Mouse (Mus musculus) liver, adult (tissue): ENCODE data around the gene Il11.

Experiments
- GATA4 ChIP-seq: IDR thresholded peaks from 2 replicates; pipeline ENCODE4 v1.6.1; 2014; ENCODE audit warnings: mild to moderate bottlenecking, low read length; ENCODE audit not compliant: insufficient replicate concordance

Il11 gene

DNA sequence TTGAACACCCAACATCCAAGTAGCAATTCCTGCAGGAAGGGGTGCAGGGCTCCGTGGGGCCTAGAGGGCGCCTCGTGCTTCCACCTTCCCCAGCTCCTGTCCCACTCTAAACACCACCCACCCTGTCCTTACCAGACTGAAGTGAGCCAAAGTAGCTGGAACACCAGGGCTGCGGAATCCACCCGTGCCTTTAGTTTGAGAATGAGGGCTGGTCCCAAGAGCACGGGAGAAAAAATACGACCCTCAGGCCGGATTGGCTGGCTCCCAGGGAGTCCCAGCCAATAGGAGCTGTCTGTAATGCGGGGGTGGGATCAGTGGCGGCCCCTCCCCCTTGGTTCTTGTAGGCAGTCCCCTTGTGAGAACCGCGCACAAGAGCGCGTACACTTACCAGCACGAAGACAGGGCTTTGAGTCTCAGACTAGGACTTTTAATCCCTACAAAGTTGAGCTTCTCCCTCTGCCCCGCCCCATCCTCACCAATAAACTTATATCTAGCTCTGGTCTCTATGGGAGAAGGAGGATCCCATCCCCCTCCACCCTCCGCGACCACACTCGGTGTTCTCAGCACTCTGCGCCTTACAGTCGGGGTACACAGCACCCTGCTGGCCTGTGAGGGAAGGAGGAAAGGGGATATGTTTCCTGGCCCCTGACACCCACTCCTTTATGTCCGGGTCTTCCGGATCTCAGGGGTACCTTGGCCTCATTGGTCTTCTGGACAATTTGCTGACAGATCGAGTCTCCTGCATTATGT, 29.7 kb downstream of the Il11 start, which contains the start of gene Cox6b2:
Gene Cox6b2 (minus strand): TSS at position 274 of the 750 bp plus-strand sequence.
- no peak for TF ChIP-seq GATA4

DNA sequence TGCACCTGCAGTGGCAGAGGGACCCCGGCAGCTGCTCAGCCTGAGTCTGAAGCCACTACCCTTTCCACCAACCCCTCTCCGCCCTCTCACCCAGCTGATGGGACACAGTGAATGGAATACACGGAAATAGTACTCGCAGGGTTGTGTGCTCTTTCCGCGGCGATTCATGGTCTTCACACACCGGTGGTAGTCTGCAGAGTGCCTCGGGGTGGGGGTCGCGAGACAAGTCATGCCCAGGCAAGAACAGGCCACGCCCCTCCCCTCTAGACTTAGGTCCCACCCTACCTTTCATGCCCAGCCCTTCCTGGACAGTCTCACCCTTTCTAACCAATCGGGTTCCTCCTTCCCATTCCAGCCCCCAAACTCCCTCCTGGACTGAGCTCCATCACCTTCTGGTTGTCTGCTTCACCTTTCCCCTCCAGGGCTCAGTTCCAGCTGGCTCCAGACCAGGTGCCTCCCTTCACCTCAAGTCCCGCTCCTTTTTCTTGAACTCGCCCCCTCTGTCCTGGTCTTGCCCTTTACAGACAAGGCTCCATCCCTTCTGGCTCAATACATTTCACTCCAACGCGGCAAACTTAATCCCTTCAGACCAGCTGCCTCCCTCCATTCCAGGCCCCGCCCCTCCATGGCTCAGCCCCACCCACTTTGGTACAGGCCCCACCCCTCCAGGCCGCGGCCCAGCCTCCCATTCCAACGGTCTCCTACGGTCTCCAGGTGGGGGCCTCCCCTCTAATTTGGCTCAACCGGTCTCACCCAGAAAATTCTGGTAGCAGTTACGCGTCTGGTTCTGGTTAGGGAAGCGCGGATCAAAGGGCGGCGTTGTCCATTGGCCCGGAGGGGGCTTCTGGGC, 30.5 kb downstream of the Il11 start:
- TF ChIP-seq GATA4, result no peak

DNA sequence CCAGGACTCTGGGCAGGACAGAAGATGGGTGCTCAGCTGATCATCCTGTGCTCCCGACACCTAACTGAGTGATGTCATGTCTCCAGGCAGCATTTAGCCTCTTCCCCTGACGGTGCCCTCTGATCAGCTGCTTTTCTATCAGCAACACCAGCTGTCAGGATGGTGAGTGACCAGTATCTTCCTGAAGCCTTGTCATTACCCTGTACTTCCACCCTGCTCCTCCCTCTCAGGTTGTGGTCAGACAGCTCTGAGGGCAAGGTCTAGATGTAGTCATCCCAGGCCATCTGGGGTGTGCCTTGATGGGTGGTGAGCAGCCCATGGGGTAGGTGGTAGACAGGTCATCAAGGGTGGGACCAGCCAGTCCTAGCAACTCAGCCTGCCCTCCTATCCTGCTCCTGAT, 33.5 kb downstream of the Il11 start:
- no peak for TF ChIP-seq GATA4

DNA sequence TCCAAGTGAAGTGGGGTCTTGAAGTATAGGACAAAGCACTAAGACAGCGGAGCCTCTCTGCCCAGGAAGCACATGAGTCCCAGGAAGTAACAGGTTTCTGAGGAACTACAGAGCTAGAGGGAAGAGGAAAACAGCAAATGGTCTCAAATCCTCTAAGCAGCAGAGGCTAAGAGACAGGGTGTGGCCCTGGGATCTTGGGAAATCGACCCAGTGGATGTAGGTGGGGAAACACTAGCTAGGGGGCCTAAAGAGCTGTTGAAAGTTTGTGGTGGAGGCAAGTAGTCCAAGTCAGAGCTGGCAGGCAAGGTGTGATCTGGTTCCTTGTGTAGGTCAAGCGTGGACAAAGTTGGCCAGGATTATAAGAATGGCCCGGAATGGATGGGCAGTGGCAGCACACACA, 34.3 kb downstream of the Il11 start:
- no peak for TF ChIP-seq GATA4

DNA sequence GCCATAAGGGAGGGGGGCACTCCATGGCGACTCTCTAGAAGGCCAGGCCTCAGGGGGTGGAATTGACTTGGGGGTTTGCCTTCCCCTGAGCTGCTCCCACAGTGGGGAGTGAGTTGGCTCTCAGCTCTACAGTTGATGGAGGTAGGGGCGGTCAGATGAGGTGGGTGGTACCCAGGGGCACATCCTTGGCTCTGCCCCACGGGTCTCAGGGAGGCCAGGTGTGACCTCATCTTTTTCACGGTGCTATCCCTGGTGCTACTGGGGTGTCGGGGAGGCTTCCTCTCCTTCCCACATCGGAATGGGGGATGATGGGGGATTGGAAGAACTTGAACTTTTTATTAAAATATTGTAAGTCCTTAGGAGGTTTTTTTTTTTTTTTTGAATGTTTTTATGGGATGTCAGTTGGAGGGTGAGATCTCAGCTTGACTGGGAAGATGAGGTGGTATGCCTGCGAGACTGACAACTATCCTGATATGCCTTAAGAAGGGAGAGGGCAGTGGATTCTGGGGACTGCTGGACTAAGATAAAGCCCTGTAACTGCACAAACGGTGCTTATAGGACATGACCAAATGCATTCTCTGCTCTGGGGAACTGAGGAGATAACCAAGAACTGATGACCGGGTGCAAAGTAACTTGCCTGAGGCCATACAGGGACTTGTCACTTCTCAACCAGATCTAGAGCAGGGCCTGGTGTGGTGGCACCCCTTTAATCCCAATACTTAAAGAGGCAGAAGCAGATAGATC, 35.3 kb downstream of the Il11 start:
- TF ChIP-seq GATA4, result no peak

DNA sequence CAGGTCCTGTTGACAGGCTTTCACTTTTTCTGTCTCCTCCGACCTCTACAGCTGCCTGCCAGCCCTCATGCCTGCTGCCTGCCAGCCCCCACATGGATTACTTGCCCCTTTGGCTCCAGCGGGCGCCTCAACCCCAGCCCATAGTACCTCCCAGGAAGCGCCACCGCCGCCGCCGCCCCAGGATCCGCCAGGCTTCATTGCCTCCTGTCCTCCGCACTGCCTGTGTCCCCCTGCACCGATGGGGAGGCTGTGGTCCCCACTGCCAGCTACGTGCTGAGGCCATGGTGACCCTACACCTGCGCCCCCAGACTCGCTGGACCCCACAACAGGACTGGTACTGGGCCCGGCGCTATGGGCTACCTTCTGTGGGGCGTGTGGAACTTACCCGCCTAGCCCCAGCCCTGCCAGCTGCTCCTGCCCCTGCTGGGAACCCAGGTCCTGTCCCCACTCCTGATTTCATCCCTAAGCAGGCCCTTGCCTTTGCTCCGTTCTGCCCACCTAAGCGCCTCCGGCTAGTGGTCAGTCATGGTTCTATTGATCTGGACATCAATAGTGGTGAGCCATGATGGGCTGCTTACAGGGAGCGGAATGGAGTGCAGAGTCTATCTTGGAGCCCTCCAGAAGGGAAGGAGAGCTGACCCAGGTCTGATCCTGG, 36.2 kb downstream of the Il11 start:
- TF ChIP-seq GATA4, result no peak

DNA sequence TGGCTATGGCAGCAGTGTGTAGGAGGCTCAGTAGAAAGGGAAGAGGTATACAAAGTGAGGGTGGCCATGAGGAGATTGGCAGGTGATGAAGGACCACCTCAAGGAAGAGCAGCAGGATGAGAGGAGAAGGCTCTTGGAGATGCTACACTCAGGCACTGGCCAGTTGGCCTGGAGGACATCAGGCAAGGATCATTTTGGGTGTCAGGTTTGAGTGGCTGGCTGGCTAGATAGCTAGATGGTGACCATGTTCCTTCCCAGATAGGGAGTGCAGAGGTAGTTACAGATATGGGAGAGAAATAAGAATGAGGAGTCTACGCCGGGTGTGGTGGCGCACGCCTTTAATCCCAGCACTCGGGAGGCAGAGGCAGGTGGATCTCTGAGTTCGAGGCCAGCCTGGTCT, 37.8 kb downstream of the Il11 start:
- no peak for TF ChIP-seq GATA4

DNA sequence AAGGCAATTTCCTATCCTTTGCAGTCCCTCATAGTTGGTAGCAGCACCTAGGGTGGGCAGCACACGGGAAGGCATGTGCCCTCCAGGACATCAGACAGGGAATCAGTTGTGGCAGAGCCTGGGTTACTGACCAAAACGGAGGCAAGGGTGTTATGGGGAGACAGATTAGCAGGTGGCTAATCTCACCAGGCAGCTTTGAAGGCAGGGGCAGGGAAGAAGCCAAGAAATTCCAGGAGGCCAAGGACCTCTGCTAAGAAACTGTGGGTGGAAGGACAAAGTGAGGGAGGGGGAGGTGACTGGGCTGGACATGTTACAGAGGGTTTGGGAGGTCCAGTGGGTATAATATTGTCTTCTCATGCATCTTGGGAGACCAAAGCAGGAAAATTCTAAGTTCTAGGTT, 39.3 kb downstream of the Il11 start:
- TF ChIP-seq GATA4, result no peak

DNA sequence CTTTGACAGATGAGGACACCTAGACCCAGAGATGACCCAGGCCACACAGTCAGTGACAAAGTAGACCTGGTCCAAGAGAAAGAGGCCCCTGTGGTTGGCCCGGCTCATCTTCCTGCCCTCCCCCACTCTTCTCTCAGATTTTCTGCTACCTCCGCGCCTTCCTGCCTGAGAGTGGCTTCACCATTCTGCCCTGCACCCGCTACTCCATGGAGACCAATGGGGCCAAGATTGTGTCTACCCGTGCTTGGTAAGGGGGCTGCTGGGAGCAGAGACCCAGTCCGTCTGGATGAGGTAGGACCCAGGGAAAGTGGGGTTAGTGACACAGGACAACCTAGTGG, 40.2 kb downstream of the Il11 start:
- TF ChIP-seq GATA4, result no peak

DNA sequence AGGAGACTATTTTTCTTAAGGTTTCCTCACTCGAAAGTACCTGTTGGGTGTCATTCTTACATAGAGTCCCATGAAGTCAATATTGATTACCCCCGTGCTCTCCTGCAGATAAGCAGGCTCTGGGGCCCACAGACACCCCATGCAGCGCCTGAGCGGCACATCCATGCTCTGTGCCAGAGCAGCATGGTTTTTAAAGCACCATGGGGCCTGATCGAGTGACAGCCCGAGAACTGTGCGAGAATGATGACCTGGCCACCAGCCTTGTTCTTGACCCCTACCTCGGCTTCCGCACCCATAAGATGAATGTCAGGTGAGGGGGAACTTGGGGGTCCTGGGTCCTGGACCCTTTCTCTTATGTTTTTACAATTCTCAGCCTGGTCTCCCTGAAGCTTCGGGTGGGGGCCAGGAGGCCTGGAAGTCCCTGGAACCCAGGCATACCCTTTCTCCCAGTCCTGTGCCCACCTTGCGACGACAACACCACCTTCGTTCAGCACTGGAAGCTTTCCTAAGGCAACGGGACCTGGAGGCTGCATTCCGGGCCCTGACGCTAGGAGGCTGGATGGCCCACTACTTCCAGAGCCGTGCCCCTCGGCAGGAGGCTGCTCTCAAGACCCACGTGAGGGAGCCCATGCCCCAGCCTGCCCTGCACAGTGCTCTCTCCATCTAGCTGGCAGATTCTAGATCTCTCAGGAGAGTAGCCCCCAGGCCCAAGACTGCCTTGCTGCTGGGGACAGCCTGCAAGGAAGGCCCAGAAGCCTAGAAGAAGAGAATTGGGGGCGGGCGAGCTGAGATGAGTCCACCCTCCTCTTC, 40.8 kb downstream of the Il11 start:
- TF ChIP-seq GATA4, result no peak

DNA sequence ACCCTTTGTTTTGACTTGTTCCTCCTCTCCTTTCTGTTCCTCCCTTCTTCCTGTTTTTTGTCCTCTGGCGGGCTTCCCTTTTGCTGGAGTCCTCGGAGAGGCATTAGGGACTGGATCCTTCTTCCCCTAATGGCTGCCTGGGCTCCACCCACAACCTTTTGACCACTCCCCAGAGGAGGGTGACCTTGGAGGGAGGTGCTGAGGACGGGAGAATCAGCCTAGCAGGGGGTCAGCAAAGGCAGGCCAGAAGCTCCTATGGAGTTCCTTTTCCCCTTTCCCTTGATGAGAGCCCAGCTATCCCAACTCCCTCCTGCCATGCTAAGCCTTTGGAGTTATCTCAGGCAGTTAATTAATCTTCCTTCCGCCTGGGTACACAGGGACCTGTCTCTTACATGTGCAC, 41.5 kb downstream of the Il11 start:
- no peak for TF ChIP-seq GATA4

DNA sequence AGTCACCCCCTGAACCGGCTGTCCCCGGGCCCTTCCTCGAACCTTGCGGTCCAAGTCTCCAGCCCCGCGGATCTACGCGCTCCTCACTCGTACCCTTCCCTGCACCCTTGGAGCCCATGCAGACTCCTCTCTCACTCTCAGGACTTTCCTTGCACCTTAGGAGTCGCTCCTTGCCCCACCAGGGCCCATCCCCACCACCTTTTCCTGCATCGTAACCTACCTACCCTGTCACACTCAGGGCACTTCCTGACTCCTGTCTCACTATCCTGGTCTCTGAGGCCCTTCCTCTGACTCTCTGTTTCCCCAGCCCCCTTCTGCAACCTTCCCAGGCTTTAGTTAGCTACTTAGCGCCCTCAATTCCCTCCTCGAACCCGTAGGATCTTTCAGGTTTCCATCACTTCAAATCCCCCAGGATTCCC, 42.3 kb downstream of the Il11 start:
- no peak for TF ChIP-seq GATA4

DNA sequence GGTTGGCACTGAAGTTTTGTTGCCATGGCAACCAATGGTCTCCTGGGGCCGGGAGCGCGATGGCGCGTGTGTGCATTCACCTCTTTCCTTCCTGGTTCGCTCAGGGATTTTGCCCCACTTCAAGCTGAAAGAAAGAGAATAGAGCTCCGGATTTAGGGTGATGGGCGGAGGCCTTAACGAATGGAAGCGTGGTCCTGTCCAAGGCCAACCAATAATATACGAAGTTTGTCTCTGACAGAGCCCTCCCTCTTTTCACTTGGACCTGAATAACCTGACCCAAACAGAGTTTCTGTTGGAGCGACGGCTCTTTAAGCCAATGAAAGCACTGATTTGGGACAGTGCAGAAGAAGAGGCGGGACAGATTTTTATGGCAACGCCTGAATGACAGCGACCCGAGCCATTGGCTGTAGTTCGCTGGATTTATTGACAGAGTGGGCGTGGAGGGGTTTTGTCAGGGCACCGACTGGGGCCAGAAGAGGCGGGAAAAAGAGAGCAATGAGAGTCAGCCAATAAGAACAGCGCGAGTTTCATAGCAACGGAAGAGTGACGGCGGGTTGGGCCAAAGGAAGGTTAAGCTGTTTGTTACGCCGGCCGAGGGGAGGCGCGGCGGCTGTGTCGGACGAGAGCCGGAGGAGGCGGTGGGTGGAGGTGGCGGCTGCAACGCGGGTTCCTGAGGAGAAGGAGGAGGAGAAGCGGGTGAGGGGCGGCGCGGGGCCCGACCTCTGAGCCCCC, 42.9 kb downstream of the Il11 start, which contains the start of gene Kmt5c:
Gene Kmt5c (plus strand): TSS at position 572 of the 732 bp plus-strand sequence.
- TF ChIP-seq GATA4, result no peak
